Mouse (Mus musculus) cerebellum, adult (tissue): ENCODE results near the gene Dpagt1.
"Not testable (repeated sequence)": the region's sequence is repeated elsewhere in the genome, so short reads cannot be mapped to it uniquely, and the experiment has no call there.

Source experiments
- ATAC-seq: cut with Nextera tagmentation; 2 replicates; pipeline ENCODE4 v1.9.2; 2017; ENCODE audit warnings: mild to moderate bottlenecking, moderate library complexity, mixed read lengths; ENCODE audit not compliant: insufficient number of reproducible peaks, low FRiP score, low TSS enrichment

Gene Dpagt1

DNA sequence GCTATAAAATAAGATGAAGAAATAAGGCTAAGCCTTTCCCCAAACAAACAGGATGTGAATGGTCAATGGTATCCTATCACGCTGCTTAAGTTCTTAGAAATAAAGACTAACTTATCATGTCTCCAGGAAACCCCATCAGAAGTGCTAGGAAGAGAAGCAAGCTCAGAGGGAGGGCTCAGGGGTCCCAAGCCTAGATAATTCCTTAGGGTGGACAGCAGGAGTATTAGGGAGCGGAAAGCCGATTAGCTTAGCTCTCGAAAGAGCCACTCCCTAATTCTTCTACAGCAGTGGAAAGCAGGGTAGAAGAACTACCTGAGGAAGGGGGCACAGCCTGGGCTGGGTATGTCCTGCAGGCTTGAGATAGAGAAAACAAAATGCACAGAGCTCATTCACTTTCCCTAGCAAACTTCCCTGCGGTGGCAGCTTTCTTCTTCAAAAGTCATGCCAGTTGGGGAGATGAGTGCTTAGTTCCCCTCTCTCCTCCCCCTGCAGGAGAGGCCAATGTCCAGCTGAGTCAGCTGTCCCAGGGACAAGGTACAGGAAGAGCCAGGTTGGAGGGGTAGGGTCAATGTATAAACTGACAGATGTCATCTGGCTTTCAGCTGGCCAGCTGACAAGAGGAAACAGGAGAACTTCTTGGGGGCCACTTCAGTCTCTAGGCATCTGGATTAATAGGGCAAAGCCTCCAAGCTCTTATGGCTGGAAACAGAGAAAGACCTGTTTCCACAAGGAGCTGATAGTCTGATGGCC is 7.6 kb upstream of the Dpagt1 start:
- ATAC-seq: no peak

DNA sequence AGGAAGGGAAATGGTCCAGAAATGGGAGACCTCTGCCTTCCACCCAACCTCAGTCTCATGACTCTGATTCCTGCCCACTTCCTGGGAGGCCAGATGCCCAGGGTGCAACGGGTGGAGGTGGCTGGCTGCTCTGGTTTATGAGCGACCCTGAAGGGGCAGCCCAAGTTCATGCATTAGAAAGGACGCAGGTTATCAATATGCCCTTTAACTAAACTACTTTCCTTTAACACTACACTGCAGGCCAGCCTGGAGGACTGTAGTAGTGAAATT is 7.1 kb upstream of the Dpagt1 start:
- no peak for ATAC-seq

DNA sequence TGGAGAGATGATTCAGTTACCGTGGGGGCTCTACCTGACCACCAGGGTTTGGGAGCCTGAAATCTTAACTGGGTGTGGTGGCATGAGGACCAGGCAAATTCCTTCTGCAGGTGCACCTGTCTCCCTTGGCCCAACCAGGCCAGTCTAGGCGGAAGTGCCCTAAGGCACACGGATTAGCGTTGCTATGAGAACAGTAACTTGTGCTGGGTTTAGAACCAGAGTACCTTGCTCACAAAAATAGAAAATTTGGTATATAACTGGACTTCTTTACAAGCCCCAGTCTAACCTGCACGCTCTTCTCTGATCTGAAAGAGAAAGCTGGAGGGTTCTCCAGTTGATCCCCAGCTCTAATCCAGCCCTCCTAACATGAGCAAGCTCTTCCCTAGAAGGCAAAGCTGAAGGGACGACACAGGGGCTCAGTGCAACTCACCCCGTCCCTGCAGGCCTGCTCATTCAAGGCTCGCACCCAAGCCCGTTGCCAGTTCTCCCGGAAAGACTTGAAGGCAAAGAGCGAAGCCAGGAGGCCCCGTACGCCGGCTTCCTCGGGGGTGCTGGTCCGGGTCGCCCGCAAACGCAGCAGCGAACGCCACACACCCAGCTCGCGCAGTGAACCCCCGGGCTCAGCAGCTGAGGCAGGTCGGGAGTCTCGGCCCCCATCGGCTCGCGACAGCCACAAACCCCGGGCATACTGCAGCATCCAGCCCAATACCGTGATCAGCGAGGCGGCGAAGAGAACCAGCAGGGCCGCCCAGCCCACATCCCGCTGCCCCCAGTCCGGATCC is 6.5 kb upstream of the Dpagt1 start:
- no peak for ATAC-seq

DNA sequence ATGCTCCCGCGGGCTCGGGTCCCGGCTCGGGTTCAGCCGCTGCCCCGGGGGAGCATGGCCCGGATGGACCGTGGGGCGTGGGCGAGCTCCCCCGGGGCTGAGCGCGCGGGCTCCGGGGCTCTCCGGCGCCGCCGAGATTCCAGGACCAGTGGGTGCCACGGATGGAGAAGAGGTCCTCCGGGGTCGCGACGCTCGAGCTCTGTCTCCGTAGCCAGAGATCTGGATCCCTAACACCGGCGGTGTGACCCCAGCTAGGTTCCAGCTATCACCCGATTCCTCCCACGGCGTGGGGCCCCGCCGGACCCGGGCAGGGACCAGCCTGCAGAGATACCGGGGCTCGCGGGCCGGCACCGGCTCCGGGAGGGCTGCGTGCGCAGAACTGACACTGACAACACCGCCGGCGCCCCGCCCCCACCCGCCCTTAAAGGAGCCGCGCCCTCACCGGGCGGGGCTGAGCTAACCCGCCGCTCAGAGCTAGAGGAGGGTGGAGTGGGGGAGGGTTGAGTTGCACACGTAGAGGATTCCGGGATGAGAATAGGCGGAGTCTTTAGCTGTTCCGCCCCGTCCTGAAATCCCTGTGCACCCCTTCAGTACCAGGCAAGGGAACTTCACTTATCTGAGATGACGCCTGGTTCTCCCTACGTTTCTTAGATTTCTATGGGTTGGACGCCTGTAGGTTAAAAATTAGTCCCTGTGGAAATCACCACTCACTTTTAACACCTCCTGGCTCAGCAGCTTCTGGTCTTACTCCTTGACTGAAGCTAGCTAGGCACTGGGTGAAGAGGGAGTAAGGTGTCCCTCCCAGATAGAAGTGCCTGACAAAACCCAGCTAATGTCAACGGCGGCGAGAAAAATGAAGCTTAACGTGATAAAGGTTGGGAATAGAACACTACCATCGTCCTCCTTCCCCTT is 5.7 kb upstream of the Dpagt1 start, which contains the start of gene C2cd2l:
Gene C2cd2l, minus strand, starts transcription at position 399 of the 912 bp plus-strand sequence.
- ATAC-seq: peak; percentile 92

DNA sequence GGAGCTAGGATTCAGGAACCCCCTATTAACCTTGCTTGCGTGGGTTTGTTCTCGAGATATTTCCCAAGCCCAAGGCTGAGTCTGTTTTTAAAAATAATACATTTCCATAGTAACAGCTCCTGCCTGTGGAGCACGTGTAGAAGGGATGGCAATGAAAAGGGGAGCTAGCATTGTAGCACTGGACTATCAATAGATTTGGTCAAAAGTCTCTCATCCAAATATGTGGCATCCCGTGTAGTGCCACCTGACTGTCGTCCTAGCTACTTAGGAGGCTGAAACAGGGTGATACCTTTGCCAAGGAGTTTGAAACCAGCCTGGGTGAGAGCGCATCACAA is 5.1 kb upstream of the Dpagt1 start:
- ATAC-seq: no peak

DNA sequence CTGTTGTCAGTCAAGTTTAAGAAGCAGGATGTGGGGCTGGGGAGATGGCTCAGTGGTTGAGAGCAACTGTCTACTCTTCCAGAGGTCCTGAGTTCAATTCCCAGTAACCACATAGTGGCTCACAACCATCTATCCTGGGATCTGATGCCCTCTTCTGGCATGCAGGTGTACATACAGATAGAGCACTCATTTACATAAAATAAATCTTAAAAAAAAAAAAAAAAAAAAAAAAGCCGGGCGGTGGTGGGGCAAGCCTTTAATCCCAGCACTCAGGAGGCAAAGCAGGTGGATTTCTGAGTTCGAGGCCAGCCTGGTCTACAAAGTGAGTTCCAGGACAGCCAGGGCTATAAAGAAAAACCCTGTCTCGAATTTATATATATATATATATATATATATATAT is 2.2 kb upstream of the Dpagt1 start:
- ATAC-seq: not testable (repeated sequence)

DNA sequence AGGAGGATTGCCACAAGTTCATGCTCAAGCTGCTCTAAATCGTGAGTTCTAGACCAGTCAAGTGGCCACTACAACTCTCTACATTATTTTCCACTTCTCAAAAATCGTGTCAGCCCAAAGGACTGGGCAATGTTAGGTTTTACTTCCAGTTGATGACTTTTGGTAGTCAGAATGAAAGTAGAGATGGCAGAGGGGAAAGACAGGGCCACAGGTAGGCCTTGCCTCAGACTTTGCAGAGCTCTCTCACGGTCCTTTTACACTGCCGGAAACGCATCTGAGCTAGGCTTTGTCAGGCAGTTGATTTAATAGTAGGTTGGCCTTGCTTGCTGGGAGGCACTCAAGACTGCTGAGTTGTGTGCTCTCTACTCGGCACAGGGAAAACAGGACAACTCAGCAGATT is 1.7 kb upstream of the Dpagt1 start:
- ATAC-seq: no peak

DNA sequence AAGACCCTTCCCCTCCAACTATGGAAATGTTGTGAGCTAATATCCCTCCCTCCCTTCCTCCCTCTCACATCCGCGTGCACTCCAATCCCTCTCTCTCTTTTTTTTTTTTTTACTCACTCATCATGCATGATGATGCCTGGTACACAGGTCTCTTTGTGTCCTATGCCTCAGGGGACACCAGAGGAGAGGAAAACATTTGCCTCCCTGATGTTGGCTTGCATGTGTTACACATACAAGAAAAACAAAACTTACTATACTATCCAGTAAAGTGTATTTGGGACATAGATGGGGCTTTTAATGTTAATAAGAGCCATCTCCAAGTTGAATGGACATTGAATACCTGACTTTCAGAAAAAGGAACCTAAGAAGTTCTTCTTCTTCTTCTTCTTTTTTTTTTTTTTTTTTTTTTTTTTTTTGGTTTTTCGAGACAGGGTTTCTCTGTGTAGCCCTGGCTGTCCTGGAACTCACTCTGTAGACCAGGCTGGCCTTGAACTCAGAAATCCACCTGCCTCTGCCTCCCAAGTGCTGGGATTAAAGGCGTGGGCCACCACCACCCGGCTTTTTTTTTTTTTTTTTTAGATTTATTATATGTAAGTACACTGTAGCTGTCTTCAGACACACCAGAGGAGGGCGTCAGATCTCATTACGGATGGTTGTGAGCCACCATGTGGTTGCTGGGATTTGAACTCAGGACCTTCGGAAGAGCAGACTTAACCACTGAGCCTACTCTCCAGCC is 619 bp upstream of the Dpagt1 start:
- not testable (repeated sequence) for ATAC-seq

DNA sequence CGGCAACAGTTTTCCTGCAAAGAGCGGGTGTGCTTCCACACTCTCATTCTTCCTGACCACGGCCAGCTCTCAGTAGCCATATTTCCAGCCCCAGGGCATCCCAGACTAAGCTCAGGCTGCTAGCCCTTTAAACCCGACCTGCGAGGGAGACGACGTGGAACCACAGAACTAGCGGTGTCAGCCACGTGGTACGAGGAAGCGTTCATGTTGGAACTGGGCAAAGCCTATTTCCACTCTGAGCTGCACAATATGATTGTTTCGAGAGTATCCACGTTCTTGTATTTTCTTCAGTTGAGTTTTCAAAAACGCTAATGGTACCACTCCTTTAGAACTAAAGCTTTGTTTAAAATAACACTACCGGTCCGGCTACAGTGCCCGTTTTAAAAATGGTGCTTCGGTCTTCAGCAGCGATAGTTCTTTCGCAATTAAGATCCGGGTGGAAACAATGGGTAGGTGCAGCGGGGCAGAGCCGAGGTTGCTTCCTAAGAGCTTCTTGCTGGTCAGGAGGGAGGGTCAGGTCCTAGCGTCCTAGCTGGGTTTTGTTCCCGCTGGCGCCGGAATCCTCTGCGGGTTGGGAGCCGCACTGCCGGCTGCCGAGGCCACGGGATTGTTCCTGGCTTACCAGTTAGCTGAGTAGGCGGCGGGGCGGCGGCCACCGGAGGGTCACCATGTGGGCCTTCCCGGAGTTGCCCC is 698 bp downstream of the Dpagt1 start:
- ATAC-seq: peak; percentile 95

DNA sequence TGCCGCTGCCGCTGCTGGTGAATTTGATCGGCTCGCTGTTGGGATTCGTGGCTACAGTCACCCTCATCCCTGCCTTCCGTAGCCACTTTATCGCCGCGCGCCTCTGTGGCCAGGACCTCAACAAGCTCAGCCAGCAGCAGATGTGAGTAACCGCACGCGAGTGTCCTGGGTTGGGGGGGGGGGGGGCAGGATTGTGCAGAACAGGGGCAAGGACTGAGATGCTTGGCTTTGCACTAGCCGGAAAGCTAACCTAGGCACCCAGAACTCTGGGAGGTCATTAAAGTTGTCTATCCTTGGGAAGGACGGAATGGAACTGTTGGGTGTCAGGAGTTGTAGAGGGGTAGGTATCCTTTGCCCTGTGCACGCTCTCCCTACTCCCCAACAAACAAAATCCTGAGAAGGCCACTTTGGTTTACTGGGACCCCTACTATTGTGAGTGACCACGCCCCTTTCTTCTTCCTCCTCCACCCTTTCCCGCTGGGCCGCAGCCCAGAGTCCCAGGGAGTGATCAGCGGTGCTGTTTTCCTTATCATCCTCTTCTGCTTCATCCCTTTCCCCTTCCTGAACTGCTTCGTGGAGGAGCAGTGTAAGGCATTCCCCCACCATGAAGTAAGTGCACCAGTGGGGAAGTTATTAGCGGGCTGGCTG is 1.4 kb downstream of the Dpagt1 start:
- ATAC-seq: no peak

DNA sequence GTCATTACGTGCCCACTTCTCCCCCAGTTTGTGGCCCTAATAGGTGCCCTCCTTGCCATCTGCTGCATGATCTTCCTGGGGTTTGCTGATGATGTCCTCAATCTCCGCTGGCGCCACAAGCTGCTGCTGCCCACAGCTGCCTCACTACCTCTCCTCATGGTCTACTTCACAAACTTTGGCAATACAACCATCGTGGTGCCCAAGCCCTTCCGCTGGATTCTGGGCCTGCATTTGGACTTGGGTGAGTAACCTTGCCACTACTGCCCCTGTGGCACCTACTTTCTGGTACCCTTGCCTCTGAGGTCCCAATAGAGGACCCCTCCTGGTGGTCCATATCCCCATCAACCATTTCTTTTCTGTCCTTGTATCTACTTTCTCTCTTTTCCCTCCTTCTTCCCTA is 2.1 kb downstream of the Dpagt1 start:
- no peak for ATAC-seq

DNA sequence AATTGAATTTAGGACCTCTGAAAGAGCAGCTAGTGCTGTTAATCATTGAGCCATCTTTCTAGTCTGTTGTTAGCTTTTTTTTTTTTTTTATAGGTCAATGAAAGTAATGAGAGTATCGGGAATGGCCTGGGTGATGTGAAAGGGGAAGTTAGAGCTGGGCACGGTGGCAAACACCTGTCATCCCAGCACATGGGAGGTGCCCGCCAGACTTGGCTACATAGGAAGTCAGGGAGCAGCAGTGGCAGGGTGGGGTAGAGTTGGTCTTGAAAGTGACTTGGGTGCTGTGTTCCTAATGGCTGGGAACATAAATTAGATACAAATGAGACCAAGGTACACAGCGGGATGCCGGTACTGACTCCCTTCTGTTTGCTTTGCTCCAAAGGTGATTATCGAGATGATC is 4.9 kb downstream of the Dpagt1 start:
- no peak for ATAC-seq

DNA sequence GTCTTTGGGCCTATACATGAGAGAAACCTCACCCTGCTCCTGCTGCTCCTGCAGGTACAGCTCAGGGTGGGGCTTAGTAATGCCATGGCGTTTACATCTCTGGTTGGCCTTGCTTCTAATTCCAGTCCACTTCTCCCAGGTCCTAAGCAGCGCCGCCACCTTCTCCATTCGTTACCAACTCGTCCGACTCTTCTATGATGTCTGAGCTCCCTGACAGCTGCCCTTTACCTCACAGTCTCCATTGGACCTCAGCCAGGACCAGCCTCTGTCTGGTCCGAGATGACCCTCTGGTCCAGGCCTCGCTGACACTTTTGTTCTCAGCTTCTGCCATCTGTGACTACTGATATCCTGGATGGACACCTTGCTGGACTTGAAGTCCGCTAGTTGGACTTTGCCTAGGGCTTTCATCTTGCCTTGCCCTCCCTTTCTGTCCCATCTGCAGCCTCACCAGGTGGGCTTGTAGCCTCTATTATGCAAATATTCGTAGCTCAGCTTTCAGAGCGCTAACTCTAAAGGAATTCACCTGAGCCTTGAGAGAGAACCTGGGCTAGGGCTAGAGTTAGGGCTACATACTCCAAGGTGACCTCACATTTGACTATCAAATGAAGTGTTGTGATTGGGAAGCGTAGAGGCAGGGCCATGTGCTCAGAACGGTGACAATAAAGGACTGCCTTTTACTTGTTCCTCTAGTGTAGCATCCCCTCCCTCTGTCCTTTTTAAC is 7.3 kb downstream of the Dpagt1 start:
- ATAC-seq: no peak

DNA sequence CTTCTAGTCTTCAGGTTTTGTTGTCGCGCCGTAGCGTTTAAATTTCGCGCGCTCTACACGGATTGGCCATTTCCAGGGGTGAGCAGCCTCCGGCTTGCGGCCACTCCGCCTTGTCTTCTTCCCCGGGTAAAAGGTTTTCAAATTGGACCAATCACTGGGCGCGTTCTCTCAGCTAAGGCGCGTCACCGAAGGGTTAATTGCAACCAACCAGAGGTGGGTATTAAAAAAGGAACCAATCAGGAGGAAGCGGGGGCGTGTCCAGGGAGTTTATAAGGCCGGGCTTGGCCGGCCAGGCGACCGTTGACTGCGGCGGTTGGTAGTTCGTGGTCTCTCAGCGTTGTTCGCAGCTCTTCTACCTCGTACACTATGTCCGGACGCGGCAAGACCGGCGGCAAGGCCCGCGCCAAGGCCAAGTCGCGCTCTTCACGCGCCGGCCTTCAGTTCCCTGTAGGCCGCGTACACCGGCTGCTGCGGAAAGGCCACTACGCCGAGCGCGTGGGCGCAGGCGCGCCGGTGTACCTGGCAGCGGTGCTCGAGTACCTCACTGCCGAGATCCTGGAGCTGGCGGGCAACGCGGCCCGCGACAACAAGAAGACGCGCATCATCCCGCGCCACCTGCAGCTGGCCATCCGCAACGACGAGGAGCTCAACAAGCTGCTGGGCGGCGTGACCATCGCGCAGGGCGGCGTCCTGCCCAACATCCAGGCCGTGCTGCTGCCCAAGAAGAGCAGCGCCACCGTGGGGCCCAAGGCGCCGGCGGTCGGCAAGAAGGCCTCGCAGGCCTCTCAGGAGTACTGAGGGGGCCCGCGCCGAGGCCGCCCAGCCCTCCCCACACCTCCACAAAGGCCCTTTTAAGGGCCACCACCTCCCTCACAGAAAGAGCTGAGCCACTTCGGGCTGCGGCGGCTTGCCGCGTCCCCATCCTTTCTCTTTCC is 8.8 kb downstream of the Dpagt1 start, which contains the start of gene H2afx:
Gene H2afx, plus strand, starts transcription at position 299 of the 935 bp plus-strand sequence.
- peak; percentile 96 for ATAC-seq

DNA sequence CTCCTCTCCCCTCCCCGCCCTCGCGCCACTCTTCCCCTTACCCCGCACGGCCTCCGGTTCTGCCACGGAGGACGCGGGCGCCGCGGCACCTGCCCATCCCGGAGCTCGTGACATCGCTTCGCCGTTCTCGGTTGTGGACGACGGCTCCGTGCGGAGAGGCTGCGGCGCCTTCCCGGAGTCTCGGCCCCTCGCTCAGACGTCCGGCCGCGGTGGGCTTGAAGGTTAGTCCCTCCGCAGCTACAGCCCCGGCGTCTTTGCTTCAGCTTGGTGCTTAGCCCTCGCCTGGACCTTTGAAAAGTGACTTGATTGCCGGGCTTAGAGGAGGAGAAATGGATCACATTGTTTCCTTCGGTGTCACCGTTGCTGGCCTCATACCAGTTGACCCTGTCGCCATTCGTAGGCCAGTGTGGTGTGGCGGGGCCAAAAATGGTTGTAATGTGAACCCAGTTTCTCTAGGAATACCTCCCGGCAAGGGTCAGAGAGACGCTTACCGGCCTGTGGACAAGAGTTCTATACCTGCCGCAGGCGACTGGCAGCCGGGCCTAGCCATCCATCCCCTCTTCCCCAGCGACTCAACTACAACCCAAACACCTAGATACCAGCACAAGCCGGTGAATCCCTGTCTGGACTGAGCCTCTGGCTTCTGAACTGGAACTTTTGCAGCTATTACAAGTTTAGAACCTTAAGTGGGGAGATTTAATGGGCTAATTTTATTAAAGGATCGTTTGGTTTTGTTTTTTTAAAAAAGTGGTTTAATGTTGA is 9.7 kb downstream of the Dpagt1 start:
- ATAC-seq: peak; percentile 17; the same call in 1 of the 2 replicates

DNA sequence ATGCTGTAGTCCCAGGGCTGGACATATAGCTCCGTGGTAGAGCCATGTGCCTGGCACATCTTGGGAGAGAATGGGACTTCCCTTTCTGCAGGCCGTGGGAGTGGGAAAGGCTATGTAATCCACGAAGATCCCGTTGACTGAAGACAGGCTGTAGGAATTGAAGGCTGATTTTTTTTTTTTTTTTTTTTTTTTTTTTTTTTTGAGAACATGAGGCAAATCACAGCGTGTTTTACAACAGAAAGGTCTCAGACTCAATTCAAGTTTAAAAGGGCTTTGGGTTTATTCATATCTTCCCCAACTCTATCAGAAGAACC is 10.2 kb downstream of the Dpagt1 start:
- no peak for ATAC-seq

DNA sequence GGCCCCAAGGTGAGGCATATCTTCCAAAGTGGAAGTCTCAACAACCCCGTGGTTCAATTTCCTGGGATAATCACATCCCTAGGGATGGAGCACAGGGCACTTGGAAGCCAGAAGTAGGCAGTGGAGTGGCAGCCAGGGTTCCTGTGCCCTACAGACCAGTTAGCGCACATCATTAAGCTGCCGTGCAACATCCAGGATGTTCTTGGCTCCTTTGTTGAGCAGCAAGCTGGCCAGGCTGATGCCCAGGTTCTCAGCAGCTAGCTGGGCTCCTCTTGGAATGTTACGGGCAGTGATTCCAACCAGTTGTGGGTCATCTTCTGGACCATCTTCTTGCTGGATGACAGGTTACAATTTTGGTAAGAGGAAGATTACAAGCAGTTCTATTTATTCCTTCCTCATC is 10.7 kb downstream of the Dpagt1 start:
- not testable (repeated sequence) for ATAC-seq
